Mouse (Mus musculus) heart, embryonic 12.5 days (tissue): ENCODE measurements at regions not wholly inside any gene's neighbourhood (a gene's known extent, or its start where the extent isn't known, plus 50 kb on each side); places are given as distances from the start of the nearest gene placed in this dataset.

ENCODE experiments used
- ATAC-seq: fragments of 200-750 bp; cut with Nextera tagmentation; 2 replicates; pipeline ENCODE4 v1.8.0; 2017; ENCODE audit warnings: moderate TSS enrichment, moderate library complexity; ENCODE audit not compliant: insufficient number of reproducible peaks, low FRiP score
- H3K27ac ChIP-seq: fragments of 300-500 bp; sonication (generic); 2 replicates; pipeline ENCODE4 v1.5.1; 2016; ENCODE audit warnings: mild to moderate bottlenecking, moderate library complexity; ENCODE audit not compliant: poor library complexity, severe bottlenecking
- H3K27me3 ChIP-seq: fragments of 300-500 bp; sonication (generic); replicated peaks from 2 replicates; pipeline ENCODE4 v1.6.1; 2016; ENCODE audit warnings: mild to moderate bottlenecking, moderate library complexity
- H3K36me3 ChIP-seq: fragments of 300-500 bp; sonication (generic); 2 replicates; pipeline ENCODE4 v1.6.1; 2016; ENCODE audit warnings: mild to moderate bottlenecking, moderate library complexity
- H3K4me1 ChIP-seq: fragments of 300-500 bp; sonication (generic); replicated peaks from 2 replicates; pipeline ENCODE4 v1.6.1; 2016; ENCODE audit warnings: mild to moderate bottlenecking
- H3K4me2 ChIP-seq: fragments of 300-500 bp; sonication (generic); 2 replicates; pipeline ENCODE4 v1.6.1; 2016; ENCODE audit warnings: mild to moderate bottlenecking, moderate library complexity
- H3K4me3 ChIP-seq: fragments of 300-500 bp; sonication (generic); 2 replicates; pipeline ENCODE4 v1.5.1; 2016; ENCODE audit warnings: mild to moderate bottlenecking
- H3K9ac ChIP-seq: fragments of 300-500 bp; sonication (generic); 2 replicates; pipeline ENCODE4 v1.6.1; 2016; ENCODE audit warnings: mild to moderate bottlenecking, moderate library complexity
- H3K9me3 ChIP-seq: fragments of 300-500 bp; sonication (generic); replicated peaks from 2 replicates; pipeline ENCODE4 v1.6.1; 2016; ENCODE audit warnings: mild to moderate bottlenecking, moderate library complexity
- WGBS: fragments of 180-500 bp; shearing (Covaris S2); methylation state at CpG from one replicate; pipeline ENCODE4 v1.1.7; 2016; 5-methylcytosine and 5-hydroxymethylcytosine counted together

DNA sequence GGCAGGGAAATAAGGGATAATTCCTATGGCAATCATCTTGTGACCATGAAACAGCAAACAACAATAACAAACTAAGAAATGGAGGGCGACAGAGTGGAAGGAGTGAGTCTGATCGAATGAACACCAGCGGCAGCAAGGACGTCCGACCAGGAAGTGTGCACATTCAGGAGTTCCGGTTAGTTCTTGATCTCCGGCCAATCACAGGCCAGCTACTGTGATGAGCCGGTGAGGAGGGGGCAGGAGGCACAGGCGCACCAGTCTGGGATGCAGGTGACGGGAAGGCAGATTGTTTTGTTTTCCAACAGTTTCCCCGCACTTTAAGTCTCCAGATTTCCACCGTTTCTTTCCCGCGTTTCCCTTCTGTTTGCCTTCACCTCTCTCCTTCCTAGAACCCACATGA is 50.3 kb upstream of the Hunk start:
- 70% methylated on average over 14 of the region's 14 CpGs for WGBS
- Histone ChIP-seq H3K4me1 (0 out of 2 replicates have a peak, but pooled peaks cover 4% of the 10 kb centered on the region), H3K4me3 (no peak overlapping the region), H3K4me2 (no peak overlapping the region), H3K9me3 (no peaks in the 10 kb centered on the region), H3K27ac (no peak overlapping the region), H3K27me3 (no peaks in the 10 kb centered on the region), H3K36me3 (peaks cover 13% of the 10 kb centered on the region), H3K9ac (no peak overlapping the region)
- no peak for ATAC-seq

DNA sequence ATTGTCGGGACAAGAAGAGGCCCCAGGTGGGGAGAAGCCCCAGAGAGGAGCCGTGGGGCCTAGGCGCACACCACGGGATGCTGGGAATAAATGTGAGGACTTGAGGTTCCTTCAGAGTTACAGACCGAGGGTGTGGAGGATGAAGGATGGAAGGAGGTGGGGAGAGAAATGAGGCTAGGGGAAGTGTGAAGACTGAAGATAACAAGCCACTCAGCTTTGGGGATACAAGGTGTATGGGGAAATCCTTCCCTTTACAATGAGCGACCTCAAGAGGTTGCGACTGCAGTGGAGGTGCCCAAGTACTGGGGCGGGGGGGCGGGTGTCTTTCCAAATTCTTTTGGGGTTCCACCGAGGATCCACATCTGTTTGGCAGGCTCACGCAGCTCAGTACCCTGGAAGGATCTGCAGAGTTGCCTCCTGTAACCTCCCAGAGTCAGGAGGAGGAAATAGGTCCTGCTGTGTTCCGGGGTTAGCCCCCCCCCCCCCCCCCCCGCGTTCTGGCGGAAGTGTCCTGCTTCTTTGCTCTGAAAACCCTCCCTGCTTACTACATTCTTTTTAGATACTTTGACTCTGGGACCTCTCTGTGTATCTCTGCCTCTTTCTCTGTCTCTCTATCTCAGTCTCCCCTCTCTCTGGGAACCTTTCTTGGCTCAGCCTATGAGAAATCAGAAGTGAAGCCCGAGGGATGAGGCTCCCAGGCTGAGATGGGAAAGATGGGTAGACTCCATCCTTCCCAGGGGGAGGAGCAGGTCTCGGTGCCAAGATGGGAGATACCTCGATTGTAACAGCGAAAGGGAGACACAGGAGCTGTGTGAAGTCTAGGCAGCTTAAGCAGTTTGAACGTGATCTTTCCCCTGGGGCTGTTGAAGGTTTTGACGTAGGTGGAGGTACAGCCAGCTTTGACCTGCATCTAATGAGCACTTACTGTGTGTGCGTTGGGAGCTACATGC is 49.8 kb upstream of the Scaf4 start:
- 50% methylated on average over 21 of the region's 22 CpGs for WGBS
- Histone ChIP-seq H3K4me2 (peak overlapping the region; percentile 35), H3K36me3 (0 out of 2 replicates have a peak, but pooled peaks cover under 1% of the 10 kb centered on the region), H3K27me3 (no peaks in the 10 kb centered on the region), H3K9ac (no peak overlapping the region), H3K27ac (no peak overlapping the region), H3K4me1 (0 out of 2 replicates have a peak, but pooled peaks cover 4% of the 10 kb centered on the region), H3K4me3 (no peak overlapping the region), H3K9me3 (no peaks in the 10 kb centered on the region)
- no peak for ATAC-seq
